Mouse (Mus musculus) neural tube, embryonic 11.5 days (tissue): ENCODE results near the gene Gm49388. TPM values are rescaled to one million over a fixed set of nuclear protein-coding genes. Genes with fewer than 3 reads are reported as not detected.
"Not testable (repeated sequence)": the region's sequence is repeated elsewhere in the genome, so short reads cannot be mapped to it uniquely, and the experiment has no call there.

Experiments
- ATAC-seq: fragments of 200-750 bp; cut with Nextera tagmentation; 2 replicates; pipeline ENCODE4 v1.8.0; 2017; ENCODE audit warnings: moderate number of reproducible peaks, mild to moderate bottlenecking, moderate TSS enrichment, moderate library complexity; ENCODE audit not compliant: insufficient read depth, low FRiP score, low TSS enrichment
- DNase-seq: peaks from one replicate; pipeline ENCODE4 v3.0.0-alpha.2; 2015; ENCODE audit warnings: low spot score
- H3K27ac ChIP-seq: fragments of 300-500 bp; sonication (generic); 2 replicates; pipeline ENCODE4 v1.5.1; 2014; ENCODE audit warnings: low read depth, mild to moderate bottlenecking, low read length
- H3K27me3 ChIP-seq: fragments of 300-500 bp; sonication (generic); 2 replicates; pipeline ENCODE4 v1.6.1; 2014; ENCODE audit warnings: mild to moderate bottlenecking, low read length, mixed read lengths; ENCODE audit not compliant: control insufficient read depth, insufficient read depth
- H3K36me3 ChIP-seq: fragments of 300-500 bp; sonication (generic); 2 replicates; pipeline ENCODE4 v1.6.1; 2014; ENCODE audit warnings: mild to moderate bottlenecking, low read length, moderate library complexity, mixed read lengths; ENCODE audit not compliant: control insufficient read depth, insufficient read depth
- H3K4me1 ChIP-seq: fragments of 300-500 bp; sonication (generic); 2 replicates; pipeline ENCODE4 v1.6.1; 2014; ENCODE audit warnings: low read length, mixed read lengths; ENCODE audit not compliant: control insufficient read depth, insufficient read depth
- H3K4me2 ChIP-seq: fragments of 300-500 bp; sonication (generic); 2 replicates; pipeline ENCODE4 v1.6.1; 2014; ENCODE audit warnings: low read depth, mild to moderate bottlenecking, moderate library complexity
- H3K4me3 ChIP-seq: fragments of 300-500 bp; sonication (generic); 2 replicates; pipeline ENCODE4 v1.5.1; 2014; ENCODE audit warnings: low read depth, low read length
- H3K9ac ChIP-seq: fragments of 300-500 bp; sonication (generic); 2 replicates; pipeline ENCODE4 v1.6.1; 2014; ENCODE audit warnings: mild to moderate bottlenecking, low read length
- H3K9me3 ChIP-seq: fragments of 300-500 bp; sonication (generic); 2 replicates; pipeline ENCODE4 v1.6.1; 2016; ENCODE audit warnings: low read length; ENCODE audit not compliant: control insufficient read depth
- WGBS: fragments of 180-500 bp; shearing (Covaris S2); extraction: QIAGEN DNeasy Blood & Tissue Kit; methylation state at CpG from one replicate; pipeline ENCODE4 v1.1.7; 2014; 5-methylcytosine and 5-hydroxymethylcytosine counted together
- polyA plus RNA-seq: library from polyadenylated mRNA; unstranded; fragments of >200 nt; fragmentation: Nextera tagmentation; extraction: Ambion mirVana; gene quantifications from 2 replicates; pipeline ENCODE4 v1.2.1, GENCODE M21; 2014

The Gm49388 gene
- polyA plus RNA-seq, 1 experiment from 2014 or later = not detected

- H3K4me1 ChIP-seq, H3K4me3 ChIP-seq, ATAC-seq, H3K36me3 ChIP-seq, H3K27ac ChIP-seq, DNase-seq, H3K4me2 ChIP-seq, H3K9ac ChIP-seq, H3K27me3 ChIP-seq, H3K9me3 ChIP-seq: not testable (repeated sequence)
- 74% methylated on average over 2 of the region's 2 CpGs for WGBS
Measured at GRCm38 (mm10) chr7:127840031-127840430, 54.6 kb downstream of the Gm49388 start.

- H3K27me3 ChIP-seq = no peaks in the 10 kb centered on the region
- 10% methylated on average over 15 of the region's 15 CpGs for WGBS
- peak overlapping the region; percentile 49 for H3K9ac ChIP-seq
- H3K4me1 ChIP-seq = peaks cover 3% of the 10 kb centered on the region; the same call in 1 of the 2 replicates
- H3K4me2 ChIP-seq = peak overlapping the region; percentile 98
- H3K4me3 ChIP-seq = peak overlapping the region; percentile 58
- peak overlapping the region; percentile 28; the same call in 1 of the 2 replicates for H3K27ac ChIP-seq
- H3K36me3 ChIP-seq = no peaks in the 10 kb centered on the region
- ATAC-seq (peak; percentile 21; the same call in 1 of the 2 replicates), DNase-seq (no peak)
- H3K9me3 ChIP-seq = no peaks in the 10 kb centered on the region
Measured at GRCm38 (mm10) chr7:127840886-127841285, 55.5 kb downstream of the Gm49388 start.

- peaks cover 3% of the 10 kb centered on the region; the same call in 1 of the 2 replicates for H3K4me1 ChIP-seq
- under 1% methylated on average over 45 of the region's 46 CpGs for WGBS
- no peaks in the 10 kb centered on the region for H3K9me3 ChIP-seq
- H3K4me2 ChIP-seq = peak overlapping the region; percentile 98
- H3K9ac ChIP-seq = peak overlapping the region; percentile 49
- H3K4me3 ChIP-seq = peak overlapping the region; percentile 58
- H3K36me3 ChIP-seq = no peaks in the 10 kb centered on the region
- ATAC-seq (peak; percentile 84), DNase-seq (peak; percentile 94)
- H3K27me3 ChIP-seq = no peaks in the 10 kb centered on the region
- H3K27ac ChIP-seq = peak overlapping the region; percentile 28
Measured at GRCm38 (mm10) chr7:127841340-127842000, 56.1 kb downstream of the Gm49388 start.

GRCm38 (mm10) chr7:127842001-127842718 lies 56.8 kb downstream of the Gm49388 start:
- no peaks in the 10 kb centered on the region for H3K27me3 ChIP-seq
- DNase-seq (peak; percentile 73), ATAC-seq (peak; percentile 65)
- H3K4me3 ChIP-seq = peak overlapping the region; percentile 58
- under 1% methylated on average over 40 of the region's 40 CpGs for WGBS
- H3K27ac ChIP-seq = peak overlapping the region; percentile 28
- H3K36me3 ChIP-seq = no peaks in the 10 kb centered on the region
- no peaks in the 10 kb centered on the region for H3K9me3 ChIP-seq
- peaks cover 3% of the 10 kb centered on the region; the same call in 1 of the 2 replicates for H3K4me1 ChIP-seq
- peak overlapping the region; percentile 98 for H3K4me2 ChIP-seq
- H3K9ac ChIP-seq = peak overlapping the region; percentile 45

- H3K4me3 ChIP-seq = no peak overlapping the region
- H3K27me3 ChIP-seq = no peaks in the 10 kb centered on the region
- no peaks in the 10 kb centered on the region for H3K9me3 ChIP-seq
- no peak overlapping the region for H3K27ac ChIP-seq
- H3K9ac ChIP-seq = no peak overlapping the region
- 80% methylated on average over 6 of the region's 6 CpGs for WGBS
- no peak overlapping the region for H3K4me2 ChIP-seq
- H3K36me3 ChIP-seq = no peaks in the 10 kb centered on the region
- no peaks in the 10 kb centered on the region for H3K4me1 ChIP-seq
- DNase-seq (no peak), ATAC-seq (no peak)
Measured at GRCm38 (mm10) chr7:127849973-127850875, 64.8 kb downstream of the Gm49388 start.

GRCm38 (mm10) chr7:127850906-127851305 lies 65.5 kb downstream of the Gm49388 start:
- no peak overlapping the region for H3K4me2 ChIP-seq
- no peaks in the 10 kb centered on the region for H3K36me3 ChIP-seq
- H3K4me1 ChIP-seq = no peaks in the 10 kb centered on the region
- H3K27ac ChIP-seq = no peak overlapping the region
- H3K4me3 ChIP-seq = no peak overlapping the region
- ATAC-seq (no peak), DNase-seq (no peak)
- no peaks in the 10 kb centered on the region for H3K9me3 ChIP-seq
- 72% methylated on average over 5 of the region's 5 CpGs for WGBS
- H3K9ac ChIP-seq = no peak overlapping the region
- H3K27me3 ChIP-seq = no peaks in the 10 kb centered on the region

Other genes starting within 250 kb of the Gm49388 start
- 6.9 and 9.2 TPM in 2 replicates for gene Tmem265, start 224.2 kb upstream of the Gm49388 start, polyA plus RNA-seq
- 45.1 and 55.1 TPM in 2 replicates for gene Phkg2, start 212.3 kb upstream of the Gm49388 start, polyA plus RNA-seq
- gene Ccdc189, start 197.0 kb upstream of the Gm49388 start, polyA plus RNA-seq = 12.2 and 12.8 TPM in 2 replicates
- 45.3 and 50.9 TPM in 2 replicates for gene Rnf40, start 196.8 kb upstream of the Gm49388 start, polyA plus RNA-seq
- 34.5 and 37.9 TPM in 2 replicates for gene Zfp629, start 169.8 kb upstream of the Gm49388 start, polyA plus RNA-seq
- 54.5 and 55.5 TPM in 2 replicates for gene Bcl7c, start 76.7 kb upstream of the Gm49388 start, polyA plus RNA-seq
- 6.0 and 8.8 TPM in 2 replicates for gene Ctf1, start 72.9 kb upstream of the Gm49388 start, polyA plus RNA-seq
- 0.18 TPM in 1 of 2 replicates, not detected in the other for gene Ctf2, start 53.4 kb upstream of the Gm49388 start, polyA plus RNA-seq
- 6.7 and 7.7 TPM in 2 replicates for gene Fbxl19, start 41.1 kb upstream of the Gm49388 start, polyA plus RNA-seq
- 5.5 and 6.5 TPM in 2 replicates for gene Orai3, start 15.8 kb upstream of the Gm49388 start, polyA plus RNA-seq
- 27.2 and 28.5 TPM in 2 replicates for gene Setd1a, start 8.9 kb upstream of the Gm49388 start, polyA plus RNA-seq
- gene Hsd3b7, start 15.0 kb downstream of the Gm49388 start, polyA plus RNA-seq = 7.1 and 8.3 TPM in 2 replicates
- 10.4 and 10.7 TPM in 2 replicates for gene Stx4a, start 38.7 kb downstream of the Gm49388 start, polyA plus RNA-seq
- gene Stx1b, start 38.9 kb downstream of the Gm49388 start, polyA plus RNA-seq = 7.8 and 8.1 TPM in 2 replicates
- 19.8 and 21.9 TPM in 2 replicates for gene Zfp646, start 90.6 kb downstream of the Gm49388 start, polyA plus RNA-seq
- gene Zfp668, start 91.2 kb downstream of the Gm49388 start, polyA plus RNA-seq = 26.6 and 30.6 TPM in 2 replicates
- gene Prss53, start 105.4 kb downstream of the Gm49388 start, polyA plus RNA-seq = 0.46 and 0.61 TPM in 2 replicates
- gene Gm21974, start 109.8 kb downstream of the Gm49388 start, polyA plus RNA-seq = not detected in 2 replicates
- gene Vkorc1, start 110.0 kb downstream of the Gm49388 start, polyA plus RNA-seq = 53.9 and 59.6 TPM in 2 replicates
- 99.7 and 109 TPM in 2 replicates for gene Bckdk, start 118.5 kb downstream of the Gm49388 start, polyA plus RNA-seq
- gene Kat8, start 126.9 kb downstream of the Gm49388 start, polyA plus RNA-seq = 52.3 and 56.6 TPM in 2 replicates
- 1.6 and 2.0 TPM in 2 replicates for gene Prss8, start 144.5 kb downstream of the Gm49388 start, polyA plus RNA-seq
- 11.6 and 11.7 TPM in 2 replicates for gene Prss36, start 161.1 kb downstream of the Gm49388 start, polyA plus RNA-seq
- 48.1 and 51.6 TPM in 2 replicates for gene Fus, start 181.8 kb downstream of the Gm49388 start, polyA plus RNA-seq
- 6.3 and 8.6 TPM in 2 replicates for gene Pycard, start 208.3 kb downstream of the Gm49388 start, polyA plus RNA-seq
- gene Trim72, start 218.3 kb downstream of the Gm49388 start, polyA plus RNA-seq = not detected in 2 replicates